Mouse (Mus musculus) intestine, embryonic 15.5 days (tissue): ENCODE measurements around the gene Reck. TPM values are rescaled to one million over a fixed set of nuclear protein-coding genes. Genes with fewer than 3 reads are reported as not detected.

Experiments used
- ATAC-seq: fragments of 200-750 bp; cut with Nextera tagmentation; 2 replicates; pipeline ENCODE4 v1.8.0; 2017; ENCODE audit warnings: moderate TSS enrichment, moderate library complexity
- H3K27ac ChIP-seq: fragments of 300-500 bp; sonication (generic); 2 replicates; pipeline ENCODE4 v1.5.1; 2015; ENCODE audit warnings: mild to moderate bottlenecking, inconsistent platforms
- H3K27me3 ChIP-seq: fragments of 300-500 bp; sonication (generic); replicated peaks from 2 replicates; pipeline ENCODE4 v1.6.1; 2015; ENCODE audit warnings: inconsistent platforms
- H3K36me3 ChIP-seq: fragments of 300-500 bp; sonication (generic); 2 replicates; pipeline ENCODE4 v1.6.1; 2015; ENCODE audit warnings: inconsistent platforms
- H3K4me1 ChIP-seq: fragments of 300-500 bp; sonication (generic); replicated peaks from 2 replicates; pipeline ENCODE4 v1.6.1; 2015; ENCODE audit warnings: inconsistent platforms
- H3K4me2 ChIP-seq: fragments of 300-500 bp; sonication (generic); replicated peaks from 2 replicates; pipeline ENCODE4 v1.6.1; 2015; ENCODE audit warnings: mild to moderate bottlenecking, inconsistent platforms
- H3K4me3 ChIP-seq: fragments of 300-500 bp; sonication (generic); replicated peaks from 2 replicates; pipeline ENCODE4 v1.5.1; 2015; ENCODE audit warnings: inconsistent platforms
- H3K9ac ChIP-seq: fragments of 300-500 bp; sonication (generic); 2 replicates; pipeline ENCODE4 v1.6.1; 2015; ENCODE audit warnings: inconsistent platforms
- H3K9me3 ChIP-seq: fragments of 300-500 bp; sonication (generic); 2 replicates; pipeline ENCODE4 v1.6.1; 2016; ENCODE audit warnings: inconsistent platforms
- WGBS: fragments of 180-500 bp; shearing (Covaris S2); methylation state at CpG from one replicate; pipeline ENCODE4 v1.1.7; 2015; 5-methylcytosine and 5-hydroxymethylcytosine counted together
- polyA plus RNA-seq: library from polyadenylated mRNA; unstranded; fragments of >200 nt; fragmentation: Nextera tagmentation; extraction: Ambion mirVana; gene quantifications from 2 replicates; pipeline ENCODE4 v1.2.1, GENCODE M21; 2015

Reck gene
- polyA plus RNA-seq, 1 experiment from 2014 or later = 17.0 TPM

GRCm38 (mm10) chr4:43993072-43993471, 117.7 kb downstream of the Reck start:
- Histone ChIP-seq H3K4me2 (no peak overlapping the region), H3K36me3 (no peaks in the 10 kb centered on the region), H3K4me1 (no peaks in the 10 kb centered on the region), H3K9me3 (no peaks in the 10 kb centered on the region), H3K27me3 (no peaks in the 10 kb centered on the region), H3K27ac (no peak overlapping the region), H3K9ac (no peak overlapping the region), H3K4me3 (no peak overlapping the region)
- ATAC-seq = no peak
- 92% methylated on average over 11 of the region's 11 CpGs for WGBS

- no peaks in the 10 kb centered on the region for H3K4me1 ChIP-seq
- no peak overlapping the region for H3K4me2 ChIP-seq
- no peak overlapping the region for H3K9ac ChIP-seq
- H3K4me3 ChIP-seq = no peak overlapping the region
- H3K27me3 ChIP-seq = no peaks in the 10 kb centered on the region
- ATAC-seq = no peak
- no peaks in the 10 kb centered on the region for H3K9me3 ChIP-seq
- 46% methylated on average over 2 of the region's 2 CpGs for WGBS
- H3K36me3 ChIP-seq = no peaks in the 10 kb centered on the region
- no peak overlapping the region for H3K27ac ChIP-seq
Measured at GRCm38 (mm10) chr4:43994342-43994741, 119.0 kb downstream of the Reck start.

Other genes starting within 250 kb of the Reck start
- 6.9 and 8.0 TPM in 2 replicates for gene Npr2, start 243.6 kb upstream of the Reck start, polyA plus RNA-seq
- gene Spag8, start 221.9 kb upstream of the Reck start, polyA plus RNA-seq = 0.46 and 1.0 TPM in 2 replicates
- 152 and 157 TPM in 2 replicates for gene Hint2, start 219.1 kb upstream of the Reck start, polyA plus RNA-seq
- 3.3 and 3.5 TPM in 2 replicates for gene Tmem8b, start 206.6 kb upstream of the Reck start, polyA plus RNA-seq
- gene Fam221b, start 206.4 kb upstream of the Reck start, polyA plus RNA-seq = 2.9 and 3.6 TPM in 2 replicates
- not detected in 2 replicates for gene Olfr70, start 174.7 kb upstream of the Reck start, polyA plus RNA-seq
- gene Olfr71, start 165.3 kb upstream of the Reck start, polyA plus RNA-seq = not detected in 2 replicates
- 0.98 and 1.4 TPM in 2 replicates for gene Hrct1, start 148.3 kb upstream of the Reck start, polyA plus RNA-seq
- gene Spaar, start 145.5 kb upstream of the Reck start, polyA plus RNA-seq = 0.16 and 0.21 TPM in 2 replicates
- gene Olfr159, start 104.5 kb upstream of the Reck start, polyA plus RNA-seq = not detected in 2 replicates
- not detected in 2 replicates for gene Olfr156, start 51.6 kb upstream of the Reck start, polyA plus RNA-seq
- gene Olfr157, start 35.3 kb upstream of the Reck start, polyA plus RNA-seq = not detected in 2 replicates
- gene Olfr155, start 24.0 kb upstream of the Reck start, polyA plus RNA-seq = not detected in 2 replicates
- 85.4 and 88.7 TPM in 2 replicates for gene Glipr2, start 81.9 kb downstream of the Reck start, polyA plus RNA-seq
- gene Ccin, start 108.0 kb downstream of the Reck start, polyA plus RNA-seq = not detected in 2 replicates
- gene Clta, start 128.9 kb downstream of the Reck start, polyA plus RNA-seq = 260 and 272 TPM in 2 replicates
- 42.0 and 47.0 TPM in 2 replicates for gene Gne, start 208.6 kb downstream of the Reck start, polyA plus RNA-seq